Mouse (Mus musculus): ENCODE measurements around the gene Hectd2. TPM values are rescaled to one million over a fixed set of nuclear protein-coding genes. Genes with fewer than 3 reads are reported as not detected.

Hectd2 gene
- polyA plus RNA-seq, 1 experiment from 2014 or later: 3.5 TPM

GRCm38 (mm10) chr19:36645308-36645889 is 91.0 kb downstream of the Hectd2 start:
- ATAC-seq (replicated peaks; ENCODE audit: low FRiP score, low TSS enrichment, low read depth) (no peak), DNase-seq (ENCODE audit: low spot score) (no peak)
- no peaks in the 10 kb centered on the region for H3K27me3 ChIP-seq (replicated peaks; ENCODE audit: control insufficient read depth, insufficient read depth, low read length)
- H3K27ac ChIP-seq (ENCODE audit: low read depth): no peak overlapping the region
- no peak overlapping the region for H3K9ac ChIP-seq (ENCODE audit: low read length)
- 0 out of 2 replicates have a peak, but pooled peaks cover 7% of the 10 kb centered on the region for H3K4me1 ChIP-seq (replicated peaks; ENCODE audit: control insufficient read depth, insufficient read depth, low read length)
- WGBS: 70% methylated on average over 6 of the region's 6 CpGs
- peaks cover 8% of the 10 kb centered on the region for H3K9me3 ChIP-seq (ENCODE audit: control insufficient read depth, low read length)
- no peak overlapping the region for H3K4me2 ChIP-seq (ENCODE audit: low read length)
- no peaks in the 10 kb centered on the region for H3K36me3 ChIP-seq (ENCODE audit: control insufficient read depth, insufficient read depth, low read length)
- no peak overlapping the region for H3K4me3 ChIP-seq (ENCODE audit: low read depth, low read length)

GRCm38 (mm10) chr19:36646132-36646828 is 91.8 kb downstream of the Hectd2 start:
- Histone ChIP-seq H3K27ac (ENCODE audit: low read depth) (no peak overlapping the region), H3K9me3 (ENCODE audit: control insufficient read depth, low read length) (peaks cover 8% of the 10 kb centered on the region), H3K27me3 (replicated peaks; ENCODE audit: control insufficient read depth, insufficient read depth, low read length) (no peaks in the 10 kb centered on the region), H3K4me3 (ENCODE audit: low read depth, low read length) (no peak overlapping the region), H3K4me2 (ENCODE audit: low read length) (no peak overlapping the region), H3K36me3 (ENCODE audit: control insufficient read depth, insufficient read depth, low read length) (no peaks in the 10 kb centered on the region), H3K4me1 (replicated peaks; ENCODE audit: control insufficient read depth, insufficient read depth, low read length) (0 out of 2 replicates have a peak, but pooled peaks cover 7% of the 10 kb centered on the region), H3K9ac (ENCODE audit: low read length) (no peak overlapping the region)
- ATAC-seq (replicated peaks; ENCODE audit: low FRiP score, low TSS enrichment, low read depth): no peak
- DNase-seq (ENCODE audit: low spot score): no peak
- 77% methylated on average over 7 of the region's 7 CpGs for WGBS

- no peak for DNase-seq (ENCODE audit: low spot score)
- Histone ChIP-seq H3K4me2 (ENCODE audit: low read length) (no peak overlapping the region), H3K9me3 (ENCODE audit: control insufficient read depth, low read length) (no peaks in the 10 kb centered on the region), H3K27me3 (replicated peaks; ENCODE audit: control insufficient read depth, insufficient read depth, low read length) (no peaks in the 10 kb centered on the region), H3K9ac (ENCODE audit: low read length) (no peak overlapping the region), H3K4me1 (replicated peaks; ENCODE audit: control insufficient read depth, insufficient read depth, low read length) (no peaks in the 10 kb centered on the region), H3K27ac (ENCODE audit: low read depth) (no peak overlapping the region), H3K36me3 (ENCODE audit: control insufficient read depth, insufficient read depth, low read length) (no peaks in the 10 kb centered on the region), H3K4me3 (ENCODE audit: low read depth, low read length) (no peak overlapping the region)
- no peak for ATAC-seq (replicated peaks; ENCODE audit: low FRiP score, low TSS enrichment, low read depth)
- 100% methylated on average over 1 of the region's 1 CpGs for WGBS
Measured at GRCm38 (mm10) chr19:36652686-36653085, 98.2 kb downstream of the Hectd2 start.

GRCm38 (mm10) chr19:36662734-36663133 is 108.3 kb downstream of the Hectd2 start:
- H3K4me2 ChIP-seq (ENCODE audit: low read length): no peak overlapping the region
- H3K27ac ChIP-seq (ENCODE audit: low read depth): no peak overlapping the region
- H3K4me3 ChIP-seq (ENCODE audit: low read depth, low read length): no peak overlapping the region
- no peaks in the 10 kb centered on the region for H3K9me3 ChIP-seq (ENCODE audit: control insufficient read depth, low read length)
- ATAC-seq (replicated peaks; ENCODE audit: low FRiP score, low TSS enrichment, low read depth): no peak
- H3K36me3 ChIP-seq (ENCODE audit: control insufficient read depth, insufficient read depth, low read length): no peaks in the 10 kb centered on the region
- WGBS: 94% methylated on average over 1 of the region's 1 CpGs
- no peaks in the 10 kb centered on the region for H3K4me1 ChIP-seq (replicated peaks; ENCODE audit: control insufficient read depth, insufficient read depth, low read length)
- H3K27me3 ChIP-seq (replicated peaks; ENCODE audit: control insufficient read depth, insufficient read depth, low read length): no peaks in the 10 kb centered on the region
- no peak overlapping the region for H3K9ac ChIP-seq (ENCODE audit: low read length)
- no peak for DNase-seq (ENCODE audit: low spot score)

- Histone ChIP-seq H3K4me1 (replicated peaks; ENCODE audit: control insufficient read depth, insufficient read depth, low read length) (no peaks in the 10 kb centered on the region), H3K27me3 (replicated peaks; ENCODE audit: control insufficient read depth, insufficient read depth, low read length) (no peaks in the 10 kb centered on the region), H3K9me3 (ENCODE audit: control insufficient read depth, low read length) (no peaks in the 10 kb centered on the region), H3K27ac (ENCODE audit: low read depth) (no peak overlapping the region), H3K9ac (ENCODE audit: low read length) (no peak overlapping the region), H3K4me2 (ENCODE audit: low read length) (no peak overlapping the region), H3K4me3 (ENCODE audit: low read depth, low read length) (no peak overlapping the region), H3K36me3 (ENCODE audit: control insufficient read depth, insufficient read depth, low read length) (no peaks in the 10 kb centered on the region)
- WGBS: 76% methylated on average over 2 of the region's 2 CpGs
- DNase-seq (ENCODE audit: low spot score): no peak
- ATAC-seq (replicated peaks; ENCODE audit: low FRiP score, low TSS enrichment, low read depth): no peak
Measured at GRCm38 (mm10) chr19:36663918-36664317, 109.5 kb downstream of the Hectd2 start.

GRCm38 (mm10) chr19:36664417-36664816 is 110.0 kb downstream of the Hectd2 start:
- ATAC-seq (replicated peaks; ENCODE audit: low FRiP score, low TSS enrichment, low read depth) (no peak), DNase-seq (ENCODE audit: low spot score) (no peak)
- 84% methylated on average over 6 of the region's 6 CpGs for WGBS
- no peaks in the 10 kb centered on the region for H3K27me3 ChIP-seq (replicated peaks; ENCODE audit: control insufficient read depth, insufficient read depth, low read length)
- H3K4me3 ChIP-seq (ENCODE audit: low read depth, low read length): no peak overlapping the region
- H3K4me2 ChIP-seq (ENCODE audit: low read length): no peak overlapping the region
- H3K9me3 ChIP-seq (ENCODE audit: control insufficient read depth, low read length): no peaks in the 10 kb centered on the region
- no peak overlapping the region for H3K27ac ChIP-seq (ENCODE audit: low read depth)
- no peaks in the 10 kb centered on the region for H3K36me3 ChIP-seq (ENCODE audit: control insufficient read depth, insufficient read depth, low read length)
- H3K4me1 ChIP-seq (replicated peaks; ENCODE audit: control insufficient read depth, insufficient read depth, low read length): no peaks in the 10 kb centered on the region
- H3K9ac ChIP-seq (ENCODE audit: low read length): no peak overlapping the region

- Histone ChIP-seq H3K4me2 (ENCODE audit: low read length) (no peak overlapping the region), H3K9ac (ENCODE audit: low read length) (no peak overlapping the region), H3K4me1 (replicated peaks; ENCODE audit: control insufficient read depth, insufficient read depth, low read length) (no peaks in the 10 kb centered on the region), H3K27me3 (replicated peaks; ENCODE audit: control insufficient read depth, insufficient read depth, low read length) (no peaks in the 10 kb centered on the region), H3K36me3 (ENCODE audit: control insufficient read depth, insufficient read depth, low read length) (no peaks in the 10 kb centered on the region), H3K9me3 (ENCODE audit: control insufficient read depth, low read length) (no peaks in the 10 kb centered on the region), H3K4me3 (ENCODE audit: low read depth, low read length) (no peak overlapping the region), H3K27ac (ENCODE audit: low read depth) (no peak overlapping the region)
- ATAC-seq (replicated peaks; ENCODE audit: low FRiP score, low TSS enrichment, low read depth) (no peak), DNase-seq (ENCODE audit: low spot score) (no peak)
- 85% methylated on average over 7 of the region's 7 CpGs for whole genome bisulfite sequencing
Measured at GRCm38 (mm10) chr19:36665206-36665605, 110.8 kb downstream of the Hectd2 start.

- WGBS: 42% methylated on average over 5 of the region's 5 CpGs
- Histone ChIP-seq H3K9ac (ENCODE audit: low read length) (no peak overlapping the region), H3K27ac (ENCODE audit: low read depth) (no peak overlapping the region), H3K9me3 (ENCODE audit: control insufficient read depth, low read length) (no peaks in the 10 kb centered on the region), H3K27me3 (replicated peaks; ENCODE audit: control insufficient read depth, insufficient read depth, low read length) (no peaks in the 10 kb centered on the region), H3K4me2 (ENCODE audit: low read length) (no peak overlapping the region), H3K4me1 (replicated peaks; ENCODE audit: control insufficient read depth, insufficient read depth, low read length) (no peaks in the 10 kb centered on the region), H3K4me3 (ENCODE audit: low read depth, low read length) (no peak overlapping the region), H3K36me3 (ENCODE audit: control insufficient read depth, insufficient read depth, low read length) (no peaks in the 10 kb centered on the region)
- DNase-seq (ENCODE audit: low spot score) (no peak), ATAC-seq (replicated peaks; ENCODE audit: low FRiP score, low TSS enrichment, low read depth) (no peak)
Measured at GRCm38 (mm10) chr19:36665641-36666040, 111.2 kb downstream of the Hectd2 start.

GRCm38 (mm10) chr19:36666471-36666870 is 112.0 kb downstream of the Hectd2 start:
- H3K27me3 ChIP-seq (replicated peaks; ENCODE audit: control insufficient read depth, insufficient read depth, low read length): no peaks in the 10 kb centered on the region
- no peaks in the 10 kb centered on the region for H3K36me3 ChIP-seq (ENCODE audit: control insufficient read depth, insufficient read depth, low read length)
- H3K9ac ChIP-seq (ENCODE audit: low read length): no peak overlapping the region
- H3K4me1 ChIP-seq (replicated peaks; ENCODE audit: control insufficient read depth, insufficient read depth, low read length): no peaks in the 10 kb centered on the region
- ATAC-seq (replicated peaks; ENCODE audit: low FRiP score, low TSS enrichment, low read depth) (no peak), DNase-seq (ENCODE audit: low spot score) (no peak)
- WGBS: 88% methylated on average over 5 of the region's 5 CpGs
- H3K4me3 ChIP-seq (ENCODE audit: low read depth, low read length): no peak overlapping the region
- no peaks in the 10 kb centered on the region for H3K9me3 ChIP-seq (ENCODE audit: control insufficient read depth, low read length)
- no peak overlapping the region for H3K27ac ChIP-seq (ENCODE audit: low read depth)
- H3K4me2 ChIP-seq (ENCODE audit: low read length): no peak overlapping the region

Measured in intestine, embryonic 14.5 days (tissue).